Mouse (Mus musculus) myocyte (in vitro differentiated cells): ENCODE measurements around the gene Otos. TPM values are rescaled to one million over a fixed set of nuclear protein-coding genes. Genes with fewer than 3 reads are reported as not detected.

Experiments used
- H3K27me3 ChIP-seq: one replicate; pipeline ENCODE4 v1.6.1; 2011; ENCODE audit not compliant: control insufficient read depth, insufficient read depth, insufficient read length
- H3K36me3 ChIP-seq: one replicate; pipeline ENCODE4 v1.6.1; 2011; ENCODE audit not compliant: control insufficient read depth, insufficient read depth
- H3K4me2 ChIP-seq: one replicate; pipeline ENCODE4 v1.6.1; 2011; ENCODE audit warnings: low read depth, control low read depth
- H3K4me3 ChIP-seq: one replicate; pipeline ENCODE4 v1.5.1; 2011; ENCODE audit warnings: mild to moderate bottlenecking, control low read depth, moderate library complexity
- H3K79me2 ChIP-seq: one replicate; pipeline ENCODE4 v1.6.1; 2011; ENCODE audit not compliant: control insufficient read depth, insufficient read depth
- H3ac ChIP-seq: one replicate; pipeline ENCODE4 v1.6.1; 2011; ENCODE audit not compliant: control insufficient read depth, insufficient read length
- CEBPB ChIP-seq: IDR thresholded peaks from 2 replicates; pipeline ENCODE4 v1.6.1; 2011; ENCODE audit warnings: mild to moderate bottlenecking, moderate library complexity; ENCODE audit not compliant: poor library complexity, insufficient read depth, severe bottlenecking
- E2F4 ChIP-seq: IDR thresholded peaks from one replicate; pipeline ENCODE4 v1.6.1; 2011; ENCODE audit warnings: mild to moderate bottlenecking, control low read depth, moderate library complexity; ENCODE audit not compliant: insufficient read depth
- MAX ChIP-seq: IDR thresholded peaks from one replicate; pipeline ENCODE4 v1.6.1; 2011; ENCODE audit warnings: low read depth, mild to moderate bottlenecking, control low read depth
- MYOD1 ChIP-seq, 3 experiments: IDR thresholded peaks; one replicate each; pipeline ENCODE4 v1.6.1; 2011; ENCODE audit warnings: control low read depth in 2 of 3, low read depth in 2 of 3, mild to moderate bottlenecking in 2 of 3, moderate library complexity in 1 of 3; ENCODE audit not compliant: insufficient read length in 2 of 3, control insufficient read depth in 1 of 3
- MYOG ChIP-seq, 3 experiments: IDR thresholded peaks; one replicate each; pipeline ENCODE4 v1.6.1; 2011; ENCODE audit warnings: control low read depth in 2 of 3, low read depth in 2 of 3, mild to moderate bottlenecking in 2 of 3; ENCODE audit not compliant: insufficient read length in 2 of 3, control insufficient read depth in 1 of 3, insufficient read depth in 1 of 3
- POLR2A ChIP-seq: IDR thresholded peaks from one replicate; pipeline ENCODE4 v1.6.1; 2011; ENCODE audit warnings: low read depth, mild to moderate bottlenecking, control low read depth, moderate library complexity; ENCODE audit not compliant: insufficient read length
- POLR2AphosphoS2 ChIP-seq: IDR thresholded peaks from one replicate; pipeline ENCODE4 v1.6.1; 2011; ENCODE audit warnings: low read depth, control low read depth; ENCODE audit not compliant: insufficient read length
- REST ChIP-seq: IDR thresholded peaks from one replicate; pipeline ENCODE4 v1.6.1; 2011; ENCODE audit warnings: mild to moderate bottlenecking, control low read depth, moderate library complexity; ENCODE audit not compliant: insufficient read depth, insufficient read length
- SRF ChIP-seq: IDR thresholded peaks from one replicate; pipeline ENCODE4 v1.6.1; 2011; ENCODE audit warnings: low read depth; ENCODE audit not compliant: control insufficient read depth, insufficient read length
- TCF12 ChIP-seq: IDR thresholded peaks from one replicate; pipeline ENCODE4 v1.6.1; 2011; ENCODE audit warnings: mild to moderate bottlenecking, control low read depth; ENCODE audit not compliant: poor library complexity, insufficient read depth, severe bottlenecking
- TCF3 ChIP-seq: IDR thresholded peaks from one replicate; pipeline ENCODE4 v1.6.1; 2011; ENCODE audit warnings: low read depth, control low read depth; ENCODE audit not compliant: insufficient read length
- USF1 ChIP-seq: IDR thresholded peaks from one replicate; pipeline ENCODE4 v1.6.1; 2011; ENCODE audit warnings: low read depth, mild to moderate bottlenecking, control low read depth, moderate library complexity
- polyA plus RNA-seq: library from polyadenylated mRNA; unstranded; fragments of >200 nt; fragmentation: generic; extraction: Trizol; gene quantifications from one replicate; pipeline ENCODE4 v1.2.1, GENCODE M21; 2012; ENCODE audit warnings: missing spikeins

The Otos gene
- polyA plus RNA-seq, 1 experiment: 1.2 TPM

DNA sequence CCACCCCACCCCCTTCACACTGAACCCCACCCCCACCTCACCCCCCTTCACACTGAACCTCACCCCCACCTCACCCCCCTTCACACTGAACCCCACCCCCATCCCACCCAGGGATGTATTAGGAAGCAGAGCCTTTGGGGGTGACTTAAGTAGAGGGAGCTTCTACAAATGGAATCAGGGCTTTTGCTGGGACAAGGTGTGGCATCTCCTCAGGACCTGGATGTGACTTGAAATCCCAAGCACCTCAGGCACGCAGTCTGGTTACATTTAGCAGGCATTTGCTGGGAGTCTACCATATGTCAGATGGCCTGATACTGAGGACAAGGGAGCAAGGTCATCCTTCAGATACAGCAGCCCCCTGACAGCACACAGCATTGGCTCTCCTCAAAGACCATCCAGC, 14.1 kb downstream of the Otos start:
- no peak overlapping the region for H3K4me2 ChIP-seq
- TF ChIP-seq TCF12 (no peak), TCF3 (no peak), SRF (no peak), POLR2AphosphoS2 (no peak), POLR2A (no peak), MYOD1 (IDR thresholded peaks at IDR 0.05; ENCODE audit: control insufficient read depth in 1 of 3, insufficient read length in 2 of 3, low read depth in 2 of 3) (no peak), CEBPB (no peak)
- H3ac ChIP-seq: no peak overlapping the region
- H3K79me2 ChIP-seq: peaks cover 1% of the 10 kb centered on the region
- H3K27me3 ChIP-seq: no peaks in the 10 kb centered on the region
- H3K4me3 ChIP-seq: no peak overlapping the region
- H3K36me3 ChIP-seq: peaks cover 23% of the 10 kb centered on the region

DNA sequence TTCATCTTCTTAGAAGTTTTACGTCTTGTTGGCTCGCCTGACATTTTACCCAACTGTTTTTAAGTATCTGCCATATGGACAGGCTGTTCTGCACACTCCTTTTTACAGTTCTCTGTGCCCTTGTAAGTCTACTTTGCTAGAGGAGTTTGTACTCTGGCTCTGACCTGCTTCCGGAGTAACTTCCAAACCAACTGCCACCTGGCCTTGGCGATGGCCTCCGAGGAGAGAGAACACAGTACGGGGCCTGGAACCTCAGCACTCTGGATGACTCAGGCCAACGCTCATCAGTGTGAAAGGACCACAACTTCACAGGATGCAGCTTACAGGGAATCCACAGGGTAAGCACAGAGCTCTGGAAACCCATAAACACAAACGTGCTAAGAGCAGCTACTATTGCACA, 14.9 kb downstream of the Otos start:
- H3K4me2 ChIP-seq: no peak overlapping the region
- H3K27me3 ChIP-seq: no peaks in the 10 kb centered on the region
- H3ac ChIP-seq: no peak overlapping the region
- H3K36me3 ChIP-seq: peaks cover 19% of the 10 kb centered on the region
- H3K4me3 ChIP-seq: no peak overlapping the region
- TF ChIP-seq USF1 (no peak), REST (no peak), POLR2AphosphoS2 (no peak), MYOD1 (IDR thresholded peaks at IDR 0.05; ENCODE audit: control insufficient read depth in 1 of 3, insufficient read length in 2 of 3, low read depth in 2 of 3) (no peak), CEBPB (no peak), MYOG (IDR thresholded peaks at IDR 0.05; ENCODE audit: control insufficient read depth in 1 of 3, insufficient read depth in 1 of 3, insufficient read length in 2 of 3, low read depth in 2 of 3) (no peak), SRF (no peak), E2F4 (no peak)
- H3K79me2 ChIP-seq: no peaks in the 10 kb centered on the region

DNA sequence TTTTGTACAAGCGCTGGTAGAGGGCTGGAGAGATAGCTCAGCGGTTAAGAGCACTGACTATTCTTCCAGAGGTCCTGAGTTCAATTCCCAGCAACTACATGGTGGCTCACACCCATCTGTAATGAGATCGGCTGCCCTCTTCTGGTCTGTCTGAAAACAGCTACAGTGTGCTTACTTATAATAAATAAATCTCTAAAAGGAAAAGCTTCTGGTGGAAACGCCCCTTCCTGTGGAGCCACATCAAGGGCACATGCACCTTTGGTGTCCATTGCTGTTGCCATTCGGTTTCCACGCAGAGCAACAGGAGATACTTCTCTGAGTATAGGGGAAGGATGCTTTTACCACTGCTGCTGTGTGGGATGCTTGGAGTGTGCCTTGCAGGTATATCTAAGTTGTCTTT, 15.7 kb downstream of the Otos start:
- H3K4me3 ChIP-seq: no peak overlapping the region
- no peaks in the 10 kb centered on the region for H3K79me2 ChIP-seq
- H3K4me2 ChIP-seq: no peak overlapping the region
- no peak overlapping the region for H3ac ChIP-seq
- H3K36me3 ChIP-seq: peaks cover 12% of the 10 kb centered on the region
- TF ChIP-seq TCF3: no peak
- no peaks in the 10 kb centered on the region for H3K27me3 ChIP-seq

DNA sequence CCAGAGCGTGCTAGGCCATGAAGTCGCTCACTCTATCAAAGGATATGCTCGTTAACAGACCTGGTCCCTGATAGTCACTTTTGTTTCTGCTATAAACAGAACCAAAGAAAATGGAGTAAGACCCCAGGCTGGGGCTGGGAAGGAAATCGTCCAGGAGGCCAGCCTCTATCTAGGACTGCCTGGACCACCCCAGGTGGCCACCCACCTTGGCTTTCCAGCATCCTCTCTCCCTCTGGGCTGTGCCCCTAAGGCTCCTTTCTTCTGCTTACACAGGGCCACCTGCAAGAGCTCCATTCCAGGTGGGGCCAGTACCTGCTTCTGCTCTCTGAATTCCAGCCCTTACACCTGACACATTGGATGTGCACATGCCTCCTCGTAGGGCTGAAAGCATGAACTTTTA, 16.4 kb downstream of the Otos start:
- H3K4me3 ChIP-seq: no peak overlapping the region

DNA sequence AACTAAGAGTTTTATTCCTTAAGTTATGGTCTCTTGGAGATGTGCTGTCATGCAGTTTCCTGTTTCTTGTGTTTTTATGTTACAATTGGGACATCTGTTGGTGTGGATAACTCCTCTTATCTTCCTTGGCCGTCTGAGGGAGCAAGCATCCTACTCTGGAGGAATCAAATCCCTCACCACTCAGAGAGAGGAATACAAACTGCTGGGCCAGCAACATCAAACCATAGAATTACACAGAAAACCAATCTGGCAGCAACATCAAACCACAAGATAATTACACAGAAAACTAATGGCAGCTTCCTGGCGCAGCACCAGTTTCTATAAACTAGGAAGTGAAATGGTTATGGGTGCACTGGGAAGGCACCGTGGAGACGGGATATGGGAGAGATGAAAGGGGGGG, 20.4 kb downstream of the Otos start:
- no peak overlapping the region for H3ac ChIP-seq
- H3K4me2 ChIP-seq: peak overlapping the region; percentile 34
- no peak overlapping the region for H3K4me3 ChIP-seq
- no peaks in the 10 kb centered on the region for H3K36me3 ChIP-seq
- no peaks in the 10 kb centered on the region for H3K27me3 ChIP-seq
- H3K79me2 ChIP-seq: no peaks in the 10 kb centered on the region
- no peak for TF ChIP-seq REST
- no peak for TF ChIP-seq MAX
- TF ChIP-seq SRF: no peak
- no peak for TF ChIP-seq MYOG (IDR thresholded peaks at IDR 0.05; ENCODE audit: control insufficient read depth in 1 of 3, insufficient read depth in 1 of 3, insufficient read length in 2 of 3, low read depth in 2 of 3)
- TF ChIP-seq USF1: no peak
- TF ChIP-seq TCF12: no peak
- TF ChIP-seq CEBPB: no peak
- no peak for TF ChIP-seq TCF3
- TF ChIP-seq MYOD1 (IDR thresholded peaks at IDR 0.05; ENCODE audit: control insufficient read depth in 1 of 3, insufficient read length in 2 of 3, low read depth in 2 of 3): no peak
- TF ChIP-seq E2F4: no peak
- no peak for TF ChIP-seq POLR2AphosphoS2
- no peak for TF ChIP-seq POLR2A

More for the DNA sequence above, 16.4 kb downstream of the Otos start:
- H3K79me2 ChIP-seq: no peaks in the 10 kb centered on the region
- no peak for TF ChIP-seq REST
- no peak for TF ChIP-seq USF1
- no peak for TF ChIP-seq MAX
- TF ChIP-seq POLR2A: no peak
- no peak for TF ChIP-seq POLR2AphosphoS2
- TF ChIP-seq CEBPB: no peak
- TF ChIP-seq TCF12: no peak
- TF ChIP-seq MYOG (IDR thresholded peaks at IDR 0.05; ENCODE audit: control insufficient read depth in 1 of 3, insufficient read depth in 1 of 3, insufficient read length in 2 of 3, low read depth in 2 of 3): no peak
- no peak for TF ChIP-seq MYOD1 (IDR thresholded peaks at IDR 0.05; ENCODE audit: control insufficient read depth in 1 of 3, insufficient read length in 2 of 3, low read depth in 2 of 3)
- TF ChIP-seq SRF: no peak
- no peak for TF ChIP-seq TCF3
- no peak for TF ChIP-seq E2F4
- H3ac ChIP-seq: no peak overlapping the region
- H3K4me2 ChIP-seq: no peak overlapping the region
- H3K36me3 ChIP-seq: peaks cover 11% of the 10 kb centered on the region
- no peaks in the 10 kb centered on the region for H3K27me3 ChIP-seq
